Mouse (Mus musculus) kidney, embryonic 15.5 days (tissue): ENCODE measurements around the gene Adat3. TPM values are rescaled to one million over a fixed set of nuclear protein-coding genes. Genes with fewer than 3 reads are reported as not detected.
A peak's percentile ranks its signal among the peaks of the same experiment; 100 is the strongest.

Experiments used
- ATAC-seq: fragments of 200-750 bp; cut with Nextera tagmentation; replicated peaks from 2 replicates; pipeline ENCODE4 v1.8.0; 2017; ENCODE audit warnings: moderate TSS enrichment; ENCODE audit not compliant: low FRiP score
- H3K27ac ChIP-seq: fragments of 300-500 bp; sonication (generic); 2 replicates; pipeline ENCODE4 v1.5.1; 2015; ENCODE audit warnings: mild to moderate bottlenecking, inconsistent platforms
- H3K27me3 ChIP-seq: fragments of 300-500 bp; sonication (generic); 2 replicates; pipeline ENCODE4 v1.6.1; 2015; ENCODE audit warnings: inconsistent platforms
- H3K36me3 ChIP-seq: fragments of 300-500 bp; sonication (generic); 2 replicates; pipeline ENCODE4 v1.6.1; 2015; ENCODE audit warnings: inconsistent platforms
- H3K4me1 ChIP-seq: fragments of 300-500 bp; sonication (generic); 2 replicates; pipeline ENCODE4 v1.6.1; 2015; ENCODE audit warnings: inconsistent platforms
- H3K4me2 ChIP-seq: fragments of 300-500 bp; sonication (generic); 2 replicates; pipeline ENCODE4 v1.6.1; 2015; ENCODE audit warnings: moderate library complexity, mild to moderate bottlenecking, inconsistent platforms
- H3K4me3 ChIP-seq: fragments of 300-500 bp; sonication (generic); replicated peaks from 2 replicates; pipeline ENCODE4 v1.5.1; 2015; ENCODE audit warnings: mild to moderate bottlenecking, inconsistent platforms
- H3K9ac ChIP-seq: fragments of 300-500 bp; sonication (generic); 2 replicates; pipeline ENCODE4 v1.6.1; 2015; ENCODE audit warnings: mild to moderate bottlenecking, inconsistent platforms
- H3K9me3 ChIP-seq: fragments of 300-500 bp; sonication (generic); replicated peaks from 2 replicates; pipeline ENCODE4 v1.6.1; 2016; ENCODE audit warnings: inconsistent platforms
- WGBS: fragments of 180-500 bp; shearing (Covaris S2); methylation state at CpG from one replicate; pipeline ENCODE4 v1.1.7; 2015; ENCODE audit warnings: mixed read lengths; 5-methylcytosine and 5-hydroxymethylcytosine counted together
- polyA plus RNA-seq: library from polyadenylated mRNA; unstranded; fragments of >200 nt; fragmentation: Nextera tagmentation; extraction: Ambion mirVana; gene quantifications from 2 replicates; pipeline ENCODE4 v1.2.1, GENCODE M21; 2015

Gene Adat3
- polyA plus RNA-seq: 7.0 and 8.6 TPM in 2 replicates

DNA sequence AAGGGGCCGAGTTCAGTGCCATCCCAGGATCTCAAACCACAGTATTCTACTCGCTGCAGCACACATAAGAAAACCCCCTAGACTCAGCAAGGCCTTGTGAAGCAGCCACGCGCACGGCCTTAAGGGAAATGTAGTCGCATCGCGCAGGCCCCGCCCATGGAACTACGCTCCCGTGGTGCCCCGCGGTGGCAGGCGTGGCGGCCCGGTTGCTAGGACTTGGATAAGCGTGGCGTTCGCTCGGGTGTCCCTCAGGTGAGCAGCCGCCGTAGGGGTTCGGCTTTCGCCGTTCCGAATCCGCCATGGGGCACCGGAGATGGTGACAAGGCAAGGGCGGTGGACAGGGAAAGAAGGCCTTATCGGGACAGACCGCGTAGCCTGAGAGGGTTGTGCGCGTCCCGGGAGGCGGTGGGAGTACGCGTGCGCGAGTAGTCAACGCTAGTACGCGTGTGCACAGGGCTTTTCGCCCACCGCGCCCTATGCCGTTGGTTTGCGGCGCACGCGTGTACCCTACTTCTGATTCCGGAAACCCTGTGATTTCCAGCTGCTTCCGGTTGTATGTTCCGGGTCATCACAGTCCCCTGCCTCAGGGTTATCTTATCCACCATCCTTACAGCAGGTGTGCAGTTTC lies at the start of gene Adat3, which contains the start of gene Scamp4:
TSS of gene Adat3 (plus strand) at position 183 of the 628 bp plus-strand sequence.
TSS of gene Scamp4 (plus strand) at position 175 of the 628 bp plus-strand sequence.
- H3K4me1 ChIP-seq: peaks cover 24% of the 10 kb centered on the region
- no peaks in the 10 kb centered on the region for H3K9me3 ChIP-seq
- peak; percentile 95 for ATAC-seq
- H3K27ac ChIP-seq: peak within 1 kb of the TSS; percentile 90
- H3K4me3 ChIP-seq: peak within 1 kb of the TSS; percentile 70
- peaks cover 18% of the 10 kb centered on the region for H3K36me3 ChIP-seq
- H3K27me3 ChIP-seq: peaks cover 2% of the 10 kb centered on the region; the same call in 1 of the 2 replicates
- H3K9ac ChIP-seq: peak within 1 kb of the TSS; percentile 66
- under 1% methylated on average over 54 of the region's 54 CpGs for WGBS
- H3K4me2 ChIP-seq: peak within 1 kb of the TSS; percentile 79

DNA sequence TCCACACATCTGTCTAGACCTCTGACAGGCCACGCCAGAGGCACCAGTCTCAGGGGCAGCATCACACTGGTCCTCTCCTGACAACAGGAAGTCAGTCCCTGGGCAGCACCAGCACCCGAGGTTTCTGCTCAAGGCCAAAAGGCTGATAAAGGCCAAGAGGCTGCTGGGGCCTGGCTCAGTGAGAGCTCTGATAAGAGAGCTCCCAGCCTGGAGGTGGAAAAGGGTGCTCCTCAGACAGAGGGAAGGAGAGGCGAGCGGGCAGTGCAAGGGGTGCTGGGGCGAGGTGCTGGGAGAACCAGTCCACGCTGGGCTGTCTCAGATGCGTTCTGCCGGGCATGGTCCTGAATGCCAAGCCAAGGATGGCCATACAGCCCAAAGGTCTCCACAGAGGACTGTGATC lies 49.1 kb upstream of the Adat3 start:
- Histone ChIP-seq H3K4me1 (peaks cover 28% of the 10 kb centered on the region), H3K9me3 (no peaks in the 10 kb centered on the region), H3K4me3 (no peak overlapping the region), H3K4me2 (no peak overlapping the region), H3K9ac (no peak overlapping the region), H3K27ac (no peak overlapping the region), H3K27me3 (no peaks in the 10 kb centered on the region), H3K36me3 (peaks cover 23% of the 10 kb centered on the region)
- ATAC-seq: no peak
- WGBS: 90% methylated on average over 8 of the region's 8 CpGs

DNA sequence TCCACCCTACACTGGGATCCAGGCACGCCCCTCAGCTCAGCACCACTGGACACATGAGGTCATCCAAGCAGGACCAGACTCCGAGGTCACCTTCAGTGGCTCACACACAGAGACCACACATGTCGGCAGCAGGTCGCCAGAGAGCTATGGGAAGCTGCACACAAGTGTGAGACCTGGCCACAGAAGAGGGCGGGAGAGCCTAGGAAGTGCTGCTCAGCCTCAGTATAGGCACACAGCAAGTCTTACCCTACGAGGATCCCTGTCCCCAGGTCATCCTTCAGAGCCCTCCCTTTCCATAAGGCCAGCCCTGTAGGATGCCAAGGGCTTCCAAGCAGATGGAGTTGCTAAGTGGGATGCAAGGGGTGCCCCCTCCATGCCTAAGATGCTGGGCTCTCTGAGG lies 48.7 kb upstream of the Adat3 start:
- H3K4me1 ChIP-seq: peaks cover 27% of the 10 kb centered on the region
- H3K9me3 ChIP-seq: no peaks in the 10 kb centered on the region
- 82% methylated on average over 6 of the region's 6 CpGs for WGBS
- ATAC-seq: no peak
- H3K36me3 ChIP-seq: peaks cover 19% of the 10 kb centered on the region
- H3K4me2 ChIP-seq: no peak overlapping the region
- no peak overlapping the region for H3K4me3 ChIP-seq
- no peak overlapping the region for H3K27ac ChIP-seq
- H3K9ac ChIP-seq: no peak overlapping the region
- H3K27me3 ChIP-seq: no peaks in the 10 kb centered on the region

DNA sequence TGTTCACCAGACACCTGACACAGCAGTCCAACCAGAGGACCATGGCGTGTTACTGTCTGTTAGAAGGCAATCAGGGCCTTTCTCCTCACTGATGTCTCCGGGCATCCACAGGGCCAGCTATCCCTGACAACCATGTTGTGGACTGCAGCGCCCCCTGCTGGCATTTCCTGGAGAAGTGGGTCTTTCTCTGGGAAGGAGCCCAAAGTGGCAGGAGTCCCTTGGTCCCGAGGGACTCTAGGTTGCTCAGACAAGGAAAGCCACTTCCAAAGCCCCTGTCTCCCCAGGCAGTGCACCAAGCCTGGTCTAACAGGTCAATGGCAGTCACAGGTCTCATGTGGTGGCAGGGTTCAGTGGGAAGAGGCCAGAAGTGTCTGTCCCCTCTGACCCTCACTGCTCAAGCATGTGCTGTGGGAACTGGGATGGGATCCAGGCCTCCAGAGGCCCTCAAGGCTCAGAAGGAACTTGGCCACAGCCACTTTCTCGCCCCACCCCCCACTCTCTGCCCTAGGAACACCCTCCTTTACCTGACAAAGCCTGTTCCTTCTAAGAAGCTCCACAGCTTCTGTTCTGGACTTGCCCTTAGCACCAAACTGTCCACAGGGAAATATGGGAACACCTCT lies 45.2 kb upstream of the Adat3 start:
- 38% methylated on average over 5 of the region's 5 CpGs for WGBS
- H3K9me3 ChIP-seq: no peaks in the 10 kb centered on the region
- H3K4me2 ChIP-seq: no peak overlapping the region
- ATAC-seq: no peak
- H3K27ac ChIP-seq: no peak overlapping the region
- H3K9ac ChIP-seq: no peak overlapping the region
- H3K36me3 ChIP-seq: no peaks in the 10 kb centered on the region
- no peaks in the 10 kb centered on the region for H3K27me3 ChIP-seq
- no peak overlapping the region for H3K4me3 ChIP-seq
- peaks cover 51% of the 10 kb centered on the region for H3K4me1 ChIP-seq

DNA sequence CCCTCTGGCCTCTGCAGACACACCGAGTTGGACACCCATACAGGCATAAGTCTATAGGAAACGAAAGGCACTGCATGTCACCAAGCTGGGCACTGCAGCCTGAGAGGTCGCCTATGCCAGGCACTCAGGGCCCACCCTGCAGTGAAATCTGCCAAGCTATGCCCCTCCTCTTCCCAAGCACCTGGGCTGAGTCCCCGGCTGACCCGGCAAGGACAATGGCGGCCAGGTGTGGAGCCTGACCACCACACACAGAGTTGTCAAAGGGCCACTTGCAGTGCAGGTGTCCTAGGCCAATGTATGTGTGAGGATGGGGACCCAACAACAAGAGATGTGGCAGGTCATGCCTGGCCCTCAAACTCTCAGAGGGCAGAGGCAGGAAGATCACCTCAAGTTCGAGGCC lies 43.2 kb upstream of the Adat3 start:
- Histone ChIP-seq H3K9me3 (no peaks in the 10 kb centered on the region), H3K9ac (no peak overlapping the region), H3K36me3 (no peaks in the 10 kb centered on the region), H3K4me1 (peaks cover 48% of the 10 kb centered on the region), H3K27ac (no peak overlapping the region), H3K4me2 (no peak overlapping the region), H3K4me3 (no peak overlapping the region), H3K27me3 (no peaks in the 10 kb centered on the region)
- 90% methylated on average over 7 of the region's 7 CpGs for WGBS
- ATAC-seq: no peak

DNA sequence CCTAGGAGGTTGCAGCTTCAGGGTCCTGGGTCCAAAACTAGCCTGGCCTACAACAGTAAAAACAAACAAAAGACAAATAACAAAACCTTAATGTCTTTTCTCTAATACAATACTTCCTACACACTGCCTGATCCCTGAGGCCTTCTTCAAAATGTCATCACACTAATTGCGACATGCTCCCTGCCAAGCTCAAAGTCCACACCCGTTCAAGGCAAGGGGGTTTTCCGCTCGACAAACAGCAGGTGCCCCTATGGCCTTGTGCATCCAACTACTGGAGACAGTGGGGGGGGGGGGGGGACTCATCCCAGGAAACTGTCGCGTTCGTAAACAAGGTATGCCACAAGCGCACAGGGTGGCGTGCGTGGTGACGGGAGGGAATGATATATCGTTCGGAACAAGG lies 42.1 kb upstream of the Adat3 start:
- no peak for ATAC-seq
- Histone ChIP-seq H3K4me2 (peak overlapping the region; percentile 86), H3K27ac (peak overlapping the region; percentile 93; the same call in 1 of the 2 replicates), H3K4me3 (peak overlapping the region; percentile 88), H3K9ac (peak overlapping the region; percentile 95), H3K9me3 (no peaks in the 10 kb centered on the region), H3K27me3 (no peaks in the 10 kb centered on the region), H3K36me3 (peaks cover 4% of the 10 kb centered on the region; the same call in 1 of the 2 replicates), H3K4me1 (peaks cover 46% of the 10 kb centered on the region)
- WGBS: under 1% methylated on average over 13 of the region's 13 CpGs

DNA sequence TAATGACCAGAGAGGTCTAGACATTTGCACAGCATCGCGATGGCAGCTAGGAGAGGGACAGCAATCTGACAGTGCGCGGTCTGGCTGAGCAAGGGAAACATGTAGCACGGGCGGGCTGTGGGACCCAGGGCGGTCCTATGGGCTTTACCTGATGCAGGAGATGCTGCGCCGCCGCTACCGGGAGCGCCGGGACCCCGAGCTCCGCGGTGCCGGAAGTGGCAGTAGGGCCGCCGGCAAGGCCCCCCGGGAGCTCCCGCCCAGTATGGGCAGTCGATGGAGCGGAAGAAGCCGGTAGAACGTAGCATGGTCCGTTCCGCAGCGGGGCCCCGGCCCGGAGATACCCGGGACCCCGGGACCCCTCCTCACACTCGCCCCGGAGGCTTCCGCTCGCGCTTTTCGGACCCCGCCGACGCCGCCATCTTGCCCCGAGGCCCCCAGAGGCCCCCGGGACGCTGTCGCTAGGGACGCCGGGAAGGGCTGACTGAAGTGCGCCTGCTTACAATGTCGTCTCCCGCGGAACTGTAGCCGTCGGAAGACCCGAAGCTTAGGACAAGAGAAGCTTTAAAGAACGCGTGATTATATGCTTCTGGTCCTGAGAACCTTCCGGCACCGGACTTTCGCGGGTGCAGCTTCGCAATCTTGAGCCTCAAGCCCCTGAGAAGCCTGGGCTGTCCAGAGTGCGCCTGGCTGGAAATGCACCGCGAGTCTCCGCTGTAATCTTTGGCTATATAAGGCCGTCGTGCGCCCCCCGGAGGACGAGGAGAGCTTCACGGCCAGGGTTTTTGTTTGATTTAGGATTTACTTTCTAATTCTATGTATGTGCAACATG lies 41.4 kb upstream of the Adat3 start, which contains the start of gene Rexo1:
TSS of gene Rexo1 (minus strand) at position 445 of the 829 bp plus-strand sequence.
- Histone ChIP-seq H3K4me2 (peak within 1 kb of the TSS; percentile 86), H3K36me3 (peaks cover 8% of the 10 kb centered on the region; the same call in 1 of the 2 replicates), H3K4me1 (peaks cover 48% of the 10 kb centered on the region), H3K9ac (peak within 1 kb of the TSS; percentile 95), H3K27ac (peak within 1 kb of the TSS; percentile 93), H3K4me3 (peak within 1 kb of the TSS; percentile 88), H3K9me3 (no peaks in the 10 kb centered on the region), H3K27me3 (no peaks in the 10 kb centered on the region)
- ATAC-seq: peak; percentile 83
- WGBS: under 1% methylated on average over 72 of the region's 72 CpGs

DNA sequence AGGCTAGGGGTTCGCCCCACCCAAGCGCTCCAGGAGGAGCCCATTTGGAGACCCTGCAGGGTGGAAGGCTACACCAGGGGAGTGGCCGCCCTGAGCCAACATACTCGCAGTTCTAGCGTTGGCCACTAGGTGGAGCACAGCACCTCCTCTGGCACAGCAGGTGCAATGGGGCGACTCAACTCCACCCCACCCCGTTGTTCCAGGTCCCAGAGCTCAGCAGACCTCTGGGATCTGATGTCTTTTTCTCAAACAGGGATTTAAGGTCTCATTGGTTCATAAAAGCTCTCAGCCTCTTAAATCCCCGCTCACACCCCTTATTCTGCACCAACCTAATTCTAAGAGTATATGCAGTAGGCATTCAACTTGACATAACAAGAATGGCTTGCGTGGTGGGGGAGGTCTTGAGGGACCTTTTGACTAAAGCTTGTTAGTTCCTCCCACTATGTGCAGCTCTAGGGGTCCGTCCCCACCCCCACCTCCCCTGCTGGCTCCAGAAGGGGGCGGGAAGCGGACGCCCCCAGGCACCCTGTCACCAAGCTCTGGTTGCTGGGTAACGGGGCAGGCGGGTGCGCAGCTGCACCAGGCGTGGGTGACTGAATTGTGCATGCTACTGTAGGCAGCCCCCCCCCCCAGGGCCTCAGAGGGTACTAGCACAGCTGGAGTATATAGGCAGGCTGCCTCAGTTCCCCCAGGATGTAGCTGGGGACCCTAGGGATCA lies 36.1 kb upstream of the Adat3 start:
- H3K36me3 ChIP-seq: peaks cover 26% of the 10 kb centered on the region
- no peak for ATAC-seq
- WGBS: 27% methylated on average over 17 of the region's 17 CpGs
- no peak overlapping the region for H3K9ac ChIP-seq
- H3K4me3 ChIP-seq: no peak overlapping the region
- H3K27ac ChIP-seq: no peak overlapping the region
- H3K9me3 ChIP-seq: no peaks in the 10 kb centered on the region
- no peak overlapping the region for H3K4me2 ChIP-seq
- H3K27me3 ChIP-seq: no peaks in the 10 kb centered on the region
- peaks cover 49% of the 10 kb centered on the region for H3K4me1 ChIP-seq

DNA sequence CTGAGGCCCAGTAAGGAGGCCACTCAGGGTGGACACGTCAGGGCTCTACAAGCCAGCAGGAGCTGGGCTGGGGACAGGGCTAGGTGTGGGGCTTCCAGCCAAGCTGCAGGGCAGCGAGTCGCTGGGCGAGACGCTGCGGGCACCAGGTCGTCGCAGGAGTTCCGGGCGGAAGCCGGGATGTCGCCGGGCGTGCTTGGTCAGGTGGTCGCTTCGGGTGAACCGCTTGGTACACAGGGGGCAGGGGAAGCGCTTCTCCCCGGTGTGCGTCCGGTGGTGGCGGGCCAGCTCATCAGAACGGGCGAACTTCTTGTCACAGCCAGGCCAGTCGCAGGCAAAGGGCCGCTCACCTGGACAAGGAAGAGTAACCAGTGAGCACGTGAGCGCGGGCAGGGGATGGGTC lies 33.8 kb upstream of the Adat3 start:
- WGBS: 93% methylated on average over 29 of the region's 29 CpGs
- H3K27ac ChIP-seq: no peak overlapping the region
- no peak overlapping the region for H3K9ac ChIP-seq
- H3K27me3 ChIP-seq: no peaks in the 10 kb centered on the region
- H3K9me3 ChIP-seq: no peaks in the 10 kb centered on the region
- peaks cover 56% of the 10 kb centered on the region for H3K4me1 ChIP-seq
- H3K4me3 ChIP-seq: no peak overlapping the region
- no peak for ATAC-seq
- H3K36me3 ChIP-seq: peaks cover 26% of the 10 kb centered on the region
- no peak overlapping the region for H3K4me2 ChIP-seq

DNA sequence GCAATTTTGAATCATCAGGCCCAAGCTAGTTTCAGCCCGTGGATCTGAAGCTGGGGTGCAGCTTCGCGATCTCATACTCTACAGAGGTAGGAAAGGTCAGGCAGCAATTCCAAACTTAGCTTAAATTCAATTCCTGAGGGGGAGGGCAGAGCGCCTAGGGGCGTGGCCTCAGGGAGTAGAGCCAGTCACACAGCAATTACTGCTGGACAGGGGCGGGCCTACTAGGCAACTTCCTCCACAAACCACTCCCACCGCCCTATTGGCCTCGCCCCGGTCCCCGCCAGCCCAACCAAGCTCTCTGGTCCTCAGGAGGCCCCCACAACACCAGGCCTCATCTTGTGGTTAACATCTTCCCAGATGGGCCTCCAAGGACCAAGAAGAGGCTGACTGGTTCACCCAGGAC lies 33.0 kb upstream of the Adat3 start:
- Histone ChIP-seq H3K36me3 (peaks cover 26% of the 10 kb centered on the region), H3K27ac (0 out of 2 replicates have a peak overlapping the region, but pooled peaks have one; percentile 18), H3K4me1 (peaks cover 64% of the 10 kb centered on the region), H3K4me3 (peak overlapping the region; percentile 17; the same call in 1 of the 2 replicates), H3K27me3 (no peaks in the 10 kb centered on the region), H3K9ac (no peak overlapping the region), H3K4me2 (peak overlapping the region; percentile 42), H3K9me3 (no peaks in the 10 kb centered on the region)
- 36% methylated on average over 10 of the region's 10 CpGs for WGBS
- peak; percentile 52; the same call in 1 of the 2 replicates for ATAC-seq

DNA sequence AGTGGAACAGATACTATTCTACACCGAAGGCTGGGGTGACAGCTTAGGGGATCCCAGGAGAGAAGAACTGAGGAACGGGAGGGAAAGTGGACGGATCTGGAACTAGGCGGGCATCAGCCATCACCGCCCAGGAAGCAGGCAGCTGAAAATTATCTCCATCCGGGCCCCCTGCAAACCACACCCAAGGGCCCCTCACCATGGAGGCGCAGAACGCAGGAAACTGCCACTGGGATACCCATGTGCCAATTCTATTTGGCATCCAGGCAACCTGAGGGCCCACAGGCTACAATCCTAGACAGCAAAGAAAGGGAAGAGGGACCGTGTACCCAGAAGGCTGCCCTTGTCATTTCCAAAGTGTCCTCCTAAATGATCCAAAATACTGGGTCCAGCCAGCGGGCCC lies 32.3 kb upstream of the Adat3 start:
- Histone ChIP-seq H3K9ac (no peak overlapping the region), H3K4me1 (peaks cover 72% of the 10 kb centered on the region), H3K27me3 (no peaks in the 10 kb centered on the region), H3K4me3 (peak overlapping the region; percentile 25; the same call in 1 of the 2 replicates), H3K9me3 (no peaks in the 10 kb centered on the region), H3K4me2 (peak overlapping the region; percentile 59; the same call in 1 of the 2 replicates), H3K36me3 (peaks cover 24% of the 10 kb centered on the region), H3K27ac (0 out of 2 replicates have a peak overlapping the region, but pooled peaks have one; percentile 74)
- ATAC-seq: no peak
- WGBS: 86% methylated on average over 10 of the region's 10 CpGs
